Mouse (Mus musculus) macrophage (primary cell): ENCODE results near the gene Zfp988. TPM values are rescaled to one million over a fixed set of nuclear protein-coding genes. Genes with fewer than 3 reads are reported as not detected.
"Not testable (repeated sequence)": the region's sequence is repeated elsewhere in the genome, so short reads cannot be mapped to it uniquely, and the experiment has no call there.

Experiments used
- H3K27ac ChIP-seq: fragments of 350-480 bp; formaldehyde crosslinking; 2 replicates; pipeline ENCODE4 v1.9.0; 2021
- H3K36me3 ChIP-seq: fragments of 350-480 bp; formaldehyde crosslinking; 2 replicates; pipeline ENCODE4 v1.9.0; 2021; ENCODE audit errors: inconsistent target
- H3K4me3 ChIP-seq: fragments of 350-480 bp; formaldehyde crosslinking; 2 replicates; pipeline ENCODE4 v1.9.0; 2021; ENCODE audit errors: inconsistent target
- H3K79me2 ChIP-seq: fragments of 350-480 bp; formaldehyde crosslinking; 2 replicates; pipeline ENCODE4 v1.9.0; 2021; ENCODE audit errors: inconsistent target
- whole genome bisulfite sequencing: methylation state at CpG from one replicate; pipeline ENCODE4 v1.1.7; 2026; ENCODE audit warnings: inconsistent platforms; ENCODE audit not compliant: missing documents; 5-methylcytosine and 5-hydroxymethylcytosine counted together
- polyA plus RNA-seq: library from polyadenylated mRNA; stranded (reverse); fragments of 250-400 nt; gene quantifications from 3 replicates; pipeline ENCODE4 v1.2.4, GENCODE M21; 2018; ENCODE audit warnings: inconsistent platforms

Gene Zfp988
- polyA plus RNA-seq, 1 experiment from 2014 or later = not detected

GRCm38 (mm10) chr4:147337520-147337919 is 32.0 kb downstream of the Zfp988 start:
- WGBS = 88% methylated on average over 2 of the region's 2 CpGs
- H3K36me3 ChIP-seq, H3K27ac ChIP-seq, H3K4me3 ChIP-seq, H3K79me2 ChIP-seq: not testable (repeated sequence)

GRCm38 (mm10) chr4:147338032-147338610 is 32.6 kb downstream of the Zfp988 start:
- WGBS = 73% methylated on average over 5 of the region's 5 CpGs
- Histone ChIP-seq H3K27ac (no peak overlapping the region), H3K4me3 (no peak overlapping the region), H3K36me3 (no peaks in the 10 kb centered on the region), H3K79me2 (no peaks in the 10 kb centered on the region)

GRCm38 (mm10) chr4:147338706-147339105 is 33.2 kb downstream of the Zfp988 start:
- not testable (repeated sequence) for H3K4me3 ChIP-seq, H3K36me3 ChIP-seq, H3K27ac ChIP-seq, H3K79me2 ChIP-seq
- WGBS = 84% methylated on average over 3 of the region's 3 CpGs

- not testable (repeated sequence) for H3K79me2 ChIP-seq, H3K27ac ChIP-seq, H3K4me3 ChIP-seq, H3K36me3 ChIP-seq
- WGBS = 76% methylated on average over 7 of the region's 7 CpGs
Observed at GRCm38 (mm10) chr4:147339601-147340219, 34.2 kb downstream of the Zfp988 start.

GRCm38 (mm10) chr4:147340236-147340635 is 34.8 kb downstream of the Zfp988 start:
- 57% methylated on average over 3 of the region's 3 CpGs for WGBS
- H3K27ac ChIP-seq, H3K4me3 ChIP-seq, H3K79me2 ChIP-seq, H3K36me3 ChIP-seq: not testable (repeated sequence)

GRCm38 (mm10) chr4:147340876-147341275 is 35.4 kb downstream of the Zfp988 start:
- not testable (repeated sequence) for H3K27ac ChIP-seq, H3K36me3 ChIP-seq, H3K4me3 ChIP-seq, H3K79me2 ChIP-seq
- WGBS = 80% methylated on average over 3 of the region's 3 CpGs

- 79% methylated on average over 6 of the region's 6 CpGs for WGBS
- not testable (repeated sequence) for H3K27ac ChIP-seq, H3K4me3 ChIP-seq
Observed at GRCm38 (mm10) chr4:147343042-147343908, 37.8 kb downstream of the Zfp988 start.

GRCm38 (mm10) chr4:147345061-147345554 is 39.6 kb downstream of the Zfp988 start:
- H3K27ac ChIP-seq = not testable (repeated sequence)
- 94% methylated on average over 2 of the region's 2 CpGs for WGBS

More at GRCm38 (mm10) chr4:147343042-147343908, 37.8 kb downstream of the Zfp988 start:
- H3K36me3 ChIP-seq, H3K79me2 ChIP-seq: not testable (repeated sequence)

GRCm38 (mm10) chr4:147346361-147347035 is 41.0 kb downstream of the Zfp988 start:
- H3K79me2 ChIP-seq, H3K36me3 ChIP-seq, H3K27ac ChIP-seq, H3K4me3 ChIP-seq: not testable (repeated sequence)
- WGBS = 68% methylated on average over 4 of the region's 4 CpGs

More at GRCm38 (mm10) chr4:147345061-147345554, 39.6 kb downstream of the Zfp988 start:
- H3K4me3 ChIP-seq, H3K36me3 ChIP-seq, H3K79me2 ChIP-seq: not testable (repeated sequence)

- not testable (repeated sequence) for H3K79me2 ChIP-seq, H3K36me3 ChIP-seq, H3K27ac ChIP-seq, H3K4me3 ChIP-seq
- 75% methylated on average over 3 of the region's 4 CpGs for WGBS
Observed at GRCm38 (mm10) chr4:147347300-147347699, 41.8 kb downstream of the Zfp988 start.

GRCm38 (mm10) chr4:147347880-147348279 is 42.4 kb downstream of the Zfp988 start:
- not testable (repeated sequence) for H3K79me2 ChIP-seq, H3K36me3 ChIP-seq, H3K27ac ChIP-seq, H3K4me3 ChIP-seq
- WGBS = 80% methylated on average over 1 of the region's 3 CpGs

GRCm38 (mm10) chr4:147348401-147348800 is 42.9 kb downstream of the Zfp988 start:
- not testable (repeated sequence) for H3K36me3 ChIP-seq, H3K79me2 ChIP-seq, H3K27ac ChIP-seq, H3K4me3 ChIP-seq
- whole genome bisulfite sequencing = 73% methylated on average over 2 of the region's 2 CpGs

- not testable (repeated sequence) for H3K27ac ChIP-seq, H3K79me2 ChIP-seq, H3K4me3 ChIP-seq, H3K36me3 ChIP-seq
- 86% methylated on average over 19 of the region's 19 CpGs for WGBS
Observed at GRCm38 (mm10) chr4:147348906-147349686, 43.6 kb downstream of the Zfp988 start.
